Mouse (Mus musculus) lung, embryonic 15.5 days (tissue): ENCODE measurements around the gene Hdac5. TPM values are rescaled to one million over a fixed set of nuclear protein-coding genes. Genes with fewer than 3 reads are reported as not detected.

Source experiments
- ATAC-seq: fragments of 200-750 bp; cut with Nextera tagmentation; 2 replicates; pipeline ENCODE4 v1.8.0; 2017; ENCODE audit warnings: moderate number of reproducible peaks, borderline replicate concordance; ENCODE audit not compliant: low FRiP score, low TSS enrichment; ENCODE audit errors: extremely low read depth
- H3K27ac ChIP-seq: fragments of 300-500 bp; sonication (generic); 2 replicates; pipeline ENCODE4 v1.5.1; 2015; ENCODE audit warnings: moderate library complexity, mild to moderate bottlenecking, inconsistent platforms
- H3K27me3 ChIP-seq: fragments of 300-500 bp; sonication (generic); 2 replicates; pipeline ENCODE4 v1.6.1; 2015; ENCODE audit warnings: inconsistent platforms
- H3K36me3 ChIP-seq: fragments of 300-500 bp; sonication (generic); 2 replicates; pipeline ENCODE4 v1.6.1; 2015; ENCODE audit warnings: inconsistent platforms
- H3K4me1 ChIP-seq: fragments of 300-500 bp; sonication (generic); 2 replicates; pipeline ENCODE4 v1.6.1; 2015; ENCODE audit warnings: inconsistent platforms
- H3K4me2 ChIP-seq: fragments of 300-500 bp; sonication (generic); 2 replicates; pipeline ENCODE4 v1.6.1; 2015; ENCODE audit warnings: inconsistent platforms, mild to moderate bottlenecking, moderate library complexity
- H3K4me3 ChIP-seq: fragments of 300-500 bp; sonication (generic); 2 replicates; pipeline ENCODE4 v1.5.1; 2015; ENCODE audit warnings: mild to moderate bottlenecking, inconsistent platforms
- H3K9ac ChIP-seq: fragments of 300-500 bp; sonication (generic); 2 replicates; pipeline ENCODE4 v1.6.1; 2015; ENCODE audit warnings: inconsistent platforms
- H3K9me3 ChIP-seq: fragments of 300-500 bp; sonication (generic); 2 replicates; pipeline ENCODE4 v1.6.1; 2016; ENCODE audit warnings: inconsistent platforms
- WGBS: fragments of 180-500 bp; shearing (Covaris S2); methylation state at CpG from one replicate; pipeline ENCODE4 v1.1.7; 2015; 5-methylcytosine and 5-hydroxymethylcytosine counted together
- polyA plus RNA-seq: library from polyadenylated mRNA; unstranded; fragments of >200 nt; fragmentation: Nextera tagmentation; extraction: Ambion mirVana; gene quantifications from 2 replicates; pipeline ENCODE4 v1.2.1, GENCODE M21; 2015

Gene Hdac5
- polyA plus RNA-seq, 1 experiment from 2014 or later = 76.7 TPM

DNA sequence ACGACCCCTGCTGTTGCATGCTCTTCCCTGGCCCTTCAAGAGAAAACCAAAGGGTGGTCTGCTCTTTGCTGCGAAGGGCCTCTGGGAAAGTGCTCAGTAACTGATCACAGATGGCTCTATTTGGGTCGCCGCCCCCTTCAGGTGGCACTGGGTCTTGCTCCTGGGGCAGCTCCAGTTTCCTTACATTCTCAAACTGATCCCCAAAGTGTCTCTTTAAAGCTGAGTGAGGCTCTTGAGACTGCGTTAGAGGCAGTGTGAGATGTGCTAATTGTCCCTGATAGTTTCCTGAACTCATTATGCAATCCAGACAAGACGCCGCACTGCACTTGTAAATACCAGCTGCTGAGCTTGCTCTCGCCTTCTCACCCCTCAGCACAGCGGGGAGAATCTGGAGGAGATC, 27.5 kb upstream of the Hdac5 start:
- Histone ChIP-seq H3K4me3 (no peak overlapping the region), H3K4me2 (no peak overlapping the region), H3K27me3 (no peaks in the 10 kb centered on the region), H3K9ac (no peak overlapping the region), H3K4me1 (no peaks in the 10 kb centered on the region), H3K36me3 (peaks cover 33% of the 10 kb centered on the region), H3K27ac (no peak overlapping the region), H3K9me3 (no peaks in the 10 kb centered on the region)
- WGBS = 45% methylated on average over 9 of the region's 9 CpGs
- ATAC-seq = no peak

DNA sequence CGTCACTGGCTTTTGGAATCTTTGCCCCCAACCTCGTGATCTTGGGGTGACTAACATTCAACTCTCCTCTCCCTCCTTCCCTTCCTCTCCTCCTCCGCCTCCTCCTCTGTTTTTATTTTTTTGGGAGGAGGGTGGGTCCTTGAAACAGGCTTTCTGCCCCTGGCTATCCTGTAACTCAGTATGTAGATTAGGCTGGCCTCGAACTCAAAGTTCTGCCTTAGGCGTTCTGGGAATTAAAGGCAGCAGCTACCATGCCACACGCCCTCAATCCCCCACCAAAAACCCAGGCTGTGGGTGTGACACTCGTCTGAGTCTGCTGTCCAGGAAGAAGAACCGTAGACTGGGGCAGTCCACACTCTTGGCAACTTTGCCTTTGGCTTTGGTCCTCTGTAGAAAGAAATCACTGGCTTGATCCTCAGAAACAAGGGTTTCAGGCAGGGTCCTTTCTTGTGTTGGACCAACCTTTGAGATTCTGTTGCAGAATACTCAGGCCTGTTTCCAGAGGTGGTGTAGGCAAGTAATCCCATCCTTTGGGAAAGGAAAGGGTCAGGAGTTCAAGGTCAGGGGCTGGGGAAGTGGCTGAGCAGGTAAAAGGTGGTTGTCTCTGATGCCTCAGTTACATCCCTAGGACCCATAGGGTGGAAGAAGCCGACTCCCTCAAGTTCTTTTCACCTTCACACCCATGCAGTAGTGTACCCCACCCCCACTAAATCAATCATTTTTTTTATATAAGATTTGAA, 19.6 kb upstream of the Hdac5 start:
- Histone ChIP-seq H3K4me3 (peak overlapping the region; percentile 67), H3K27ac (peak overlapping the region; percentile 55; the same call in 1 of the 2 replicates)
- WGBS = 9% methylated on average over 9 of the region's 9 CpGs

GRCm38 (mm10) chr11:102248630-102249230, 18.8 kb upstream of the Hdac5 start, which contains the start of gene BC030867:
Gene BC030867 (plus strand): TSS chr11:102248882.
- no peaks in the 10 kb centered on the region for H3K9me3 ChIP-seq

More for the DNA sequence above, 19.6 kb upstream of the Hdac5 start:
- Histone ChIP-seq H3K4me1 (peaks cover 29% of the 10 kb centered on the region), H3K9ac (peak overlapping the region; percentile 70), H3K36me3 (peaks cover 8% of the 10 kb centered on the region), H3K9me3 (no peaks in the 10 kb centered on the region), H3K27me3 (no peaks in the 10 kb centered on the region), H3K4me2 (peak overlapping the region; percentile 86)
- no peak for ATAC-seq

DNA sequence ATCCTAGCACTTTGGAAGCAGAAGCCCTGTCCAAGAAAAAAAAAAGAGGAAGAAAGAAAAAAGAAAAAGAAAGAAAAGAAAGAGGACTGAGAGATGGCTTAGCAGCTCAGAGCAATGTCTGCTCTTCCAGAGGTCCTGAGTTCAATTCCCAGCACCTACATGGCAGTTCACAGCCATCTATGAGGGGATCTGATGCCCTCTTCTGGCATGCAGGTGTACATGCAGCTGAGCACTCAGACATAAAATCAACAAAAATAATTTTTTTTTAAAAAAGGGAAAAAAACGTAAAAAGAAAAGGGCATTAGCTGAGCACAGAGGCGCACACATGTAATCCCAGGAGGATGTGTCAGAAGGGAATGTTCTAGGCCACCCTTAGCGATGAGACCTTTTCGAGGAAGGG, 16.9 kb upstream of the Hdac5 start:
- 85% methylated on average over 4 of the region's 4 CpGs for WGBS
- Histone ChIP-seq H3K9me3 (no peaks in the 10 kb centered on the region), H3K4me3 (no peak overlapping the region), H3K9ac (no peak overlapping the region), H3K36me3 (peaks cover 8% of the 10 kb centered on the region), H3K4me1 (peaks cover 30% of the 10 kb centered on the region), H3K27me3 (no peaks in the 10 kb centered on the region), H3K27ac (no peak overlapping the region), H3K4me2 (no peak overlapping the region)
- ATAC-seq = no peak

More at GRCm38 (mm10) chr11:102248630-102249230, 18.8 kb upstream of the Hdac5 start, which contains the start of gene BC030867:
- H3K9ac ChIP-seq = peak within 1 kb of the TSS; percentile 70
- under 1% methylated on average over 41 of the region's 41 CpGs for WGBS
- peak within 1 kb of the TSS; percentile 86 for H3K4me2 ChIP-seq
- H3K27ac ChIP-seq = peak within 1 kb of the TSS; percentile 55
- H3K27me3 ChIP-seq = no peaks in the 10 kb centered on the region
- H3K4me3 ChIP-seq = peak within 1 kb of the TSS; percentile 67
- ATAC-seq = peak; percentile 60
- H3K4me1 ChIP-seq = peaks cover 30% of the 10 kb centered on the region
- H3K36me3 ChIP-seq = peaks cover 8% of the 10 kb centered on the region

GRCm38 (mm10) chr11:102246273-102246635, 16.3 kb upstream of the Hdac5 start:
- Histone ChIP-seq H3K27ac (peak overlapping the region; percentile 45; the same call in 1 of the 2 replicates), H3K9me3 (no peaks in the 10 kb centered on the region), H3K27me3 (no peaks in the 10 kb centered on the region), H3K36me3 (peaks cover 7% of the 10 kb centered on the region), H3K4me1 (peaks cover 30% of the 10 kb centered on the region), H3K9ac (no peak overlapping the region), H3K4me2 (peak overlapping the region; percentile 74; the same call in 1 of the 2 replicates), H3K4me3 (no peak overlapping the region)
- 58% methylated on average over 6 of the region's 6 CpGs for WGBS
- no peak for ATAC-seq

DNA sequence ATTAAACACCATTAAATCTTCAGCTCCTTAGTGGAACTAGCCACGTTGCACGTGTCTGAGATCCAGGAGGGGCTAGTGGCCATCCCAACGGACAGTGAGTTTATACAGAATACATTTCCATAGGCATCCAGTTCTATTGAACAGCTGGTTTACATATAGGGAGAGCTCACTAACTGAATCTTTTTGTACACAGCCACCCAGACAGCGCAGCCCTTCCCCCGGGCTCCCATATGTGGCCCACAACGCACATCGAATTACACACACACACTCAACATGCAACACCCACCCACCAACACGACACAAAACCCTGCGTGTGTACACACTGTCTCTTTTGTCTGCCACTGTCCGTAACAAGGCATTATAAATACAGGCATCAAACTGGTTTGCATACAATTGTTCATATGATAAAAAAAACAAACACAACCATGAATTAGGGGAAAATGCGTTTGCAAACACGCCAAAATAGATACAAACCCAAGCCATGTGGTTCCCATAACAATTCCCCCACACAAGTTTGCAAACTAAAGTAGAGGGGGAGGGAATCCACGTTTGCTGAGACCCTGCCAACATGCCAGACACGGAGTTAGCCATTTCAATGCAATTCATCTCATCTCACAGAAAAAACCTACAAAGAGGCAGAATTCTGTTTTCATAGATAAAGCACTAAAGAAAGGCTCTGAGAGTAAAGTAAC, 15.8 kb upstream of the Hdac5 start:
- ATAC-seq = 0 out of 2 replicates have a peak, but pooled peaks have one; percentile 32
- no peak overlapping the region; the same call in 1 of the 2 replicates for H3K9ac ChIP-seq

GRCm38 (mm10) chr11:102244926-102245449, 15.0 kb upstream of the Hdac5 start:
- Histone ChIP-seq H3K4me1 (peaks cover 30% of the 10 kb centered on the region), H3K36me3 (no peaks in the 10 kb centered on the region), H3K9ac (peak overlapping the region; percentile 30), H3K4me2 (peak overlapping the region; percentile 74), H3K9me3 (no peaks in the 10 kb centered on the region), H3K27ac (peak overlapping the region; percentile 45; the same call in 1 of the 2 replicates), H3K4me3 (peak overlapping the region; percentile 35), H3K27me3 (no peaks in the 10 kb centered on the region)
- WGBS = under 1% methylated on average over 32 of the region's 32 CpGs
- ATAC-seq = peak; percentile 61; the same call in 1 of the 2 replicates

More for the DNA sequence above, 15.8 kb upstream of the Hdac5 start:
- H3K27me3 ChIP-seq = no peaks in the 10 kb centered on the region
- peaks cover 30% of the 10 kb centered on the region for H3K4me1 ChIP-seq
- H3K4me2 ChIP-seq = peak overlapping the region; percentile 74
- H3K9me3 ChIP-seq = no peaks in the 10 kb centered on the region
- peaks cover 1% of the 10 kb centered on the region; the same call in 1 of the 2 replicates for H3K36me3 ChIP-seq
- H3K27ac ChIP-seq = peak overlapping the region; percentile 45
- 33% methylated on average over 14 of the region's 14 CpGs for WGBS
- H3K4me3 ChIP-seq = peak overlapping the region; percentile 35

- Histone ChIP-seq H3K9me3 (no peaks in the 10 kb centered on the region), H3K4me3 (no peak overlapping the region), H3K9ac (no peak overlapping the region), H3K4me2 (no peak overlapping the region), H3K27me3 (no peaks in the 10 kb centered on the region), H3K36me3 (no peaks in the 10 kb centered on the region), H3K4me1 (peaks cover 20% of the 10 kb centered on the region), H3K27ac (no peak overlapping the region)
- ATAC-seq = no peak
- WGBS = 46% methylated on average over 5 of the region's 5 CpGs
Observed at GRCm38 (mm10) chr11:102241874-102242273, 11.9 kb upstream of the Hdac5 start.

DNA sequence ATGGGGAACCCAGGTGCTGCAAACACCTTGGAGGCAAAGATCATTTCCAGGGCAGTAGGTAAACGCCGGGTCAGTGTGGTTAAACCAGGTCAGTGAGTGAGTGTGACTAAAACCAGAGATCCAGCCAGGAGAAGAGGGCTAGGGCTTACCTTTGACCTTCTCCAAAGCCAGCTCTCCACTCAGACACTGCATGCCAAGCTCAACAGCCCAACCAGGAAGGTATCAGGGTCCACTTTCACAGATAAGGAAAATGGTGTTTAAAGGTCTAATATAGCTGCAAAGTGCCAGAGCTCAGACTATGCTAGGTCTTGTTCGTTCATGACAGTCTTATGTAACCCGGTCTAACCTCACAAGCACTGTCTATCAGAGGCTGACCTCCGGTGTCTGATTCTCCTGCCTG, 11.3 kb upstream of the Hdac5 start:
- no peaks in the 10 kb centered on the region for H3K9me3 ChIP-seq
- H3K4me3 ChIP-seq = no peak overlapping the region
- no peaks in the 10 kb centered on the region for H3K36me3 ChIP-seq
- H3K4me1 ChIP-seq = peaks cover 18% of the 10 kb centered on the region
- no peak overlapping the region for H3K4me2 ChIP-seq
- 71% methylated on average over 5 of the region's 5 CpGs for WGBS
- ATAC-seq = no peak
- no peak overlapping the region for H3K27ac ChIP-seq
- no peak overlapping the region for H3K9ac ChIP-seq
- H3K27me3 ChIP-seq = no peaks in the 10 kb centered on the region

GRCm38 (mm10) chr11:102240636-102241035, 10.7 kb upstream of the Hdac5 start:
- peaks cover 12% of the 10 kb centered on the region for H3K4me1 ChIP-seq
- H3K36me3 ChIP-seq = no peaks in the 10 kb centered on the region
- 71% methylated on average over 6 of the region's 6 CpGs for WGBS
- ATAC-seq = no peak
- no peaks in the 10 kb centered on the region for H3K9me3 ChIP-seq
- H3K27me3 ChIP-seq = no peaks in the 10 kb centered on the region
- H3K27ac ChIP-seq = no peak overlapping the region
- H3K4me3 ChIP-seq = no peak overlapping the region
- H3K4me2 ChIP-seq = no peak overlapping the region
- no peak overlapping the region for H3K9ac ChIP-seq

DNA sequence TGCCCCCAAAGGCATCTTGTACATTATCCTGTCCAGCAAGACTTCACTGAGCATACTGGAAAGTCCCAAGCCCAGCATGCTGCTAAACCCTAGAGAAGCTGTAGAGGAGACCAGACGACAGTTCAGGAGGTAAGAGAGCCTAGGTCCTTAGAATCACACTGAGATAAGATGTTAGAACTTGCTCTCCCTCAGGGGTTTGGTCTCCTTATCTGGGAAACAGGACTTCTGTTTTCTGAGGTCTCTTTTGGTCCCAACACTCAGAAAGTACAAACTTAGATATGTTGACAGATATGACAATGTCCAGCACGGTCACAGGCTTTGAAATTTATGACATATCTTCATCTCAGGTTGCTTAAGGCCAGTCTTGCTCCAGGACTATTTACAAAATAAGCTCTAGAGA, 6.1 kb upstream of the Hdac5 start:
- no peak overlapping the region for H3K27ac ChIP-seq
- no peak for ATAC-seq
- no peak overlapping the region for H3K4me3 ChIP-seq
- H3K36me3 ChIP-seq = no peaks in the 10 kb centered on the region
- no peaks in the 10 kb centered on the region for H3K27me3 ChIP-seq
- H3K9me3 ChIP-seq = no peaks in the 10 kb centered on the region
- no peak overlapping the region for H3K9ac ChIP-seq
- no peak overlapping the region for H3K4me2 ChIP-seq
- 44% methylated on average over 2 of the region's 2 CpGs for WGBS
- no peaks in the 10 kb centered on the region for H3K4me1 ChIP-seq
